Comparison of ENCODE assay signal across 8 mouse cellular contexts in genomic region chr11:4118081-4118921, GRCm38 (mm10). TPM values are rescaled to one million over a fixed set of nuclear protein-coding genes. Genes with fewer than 3 reads are reported as not detected.
DNase-seq lines count a peak whose midpoint lies in the region; ATAC-seq lines count a peak whose summit lies in the region.

No protein-coding gene starts in this region.

- H3K4me3 ChIP-seq in hindbrain, embryonic 14.5 days (replicated peaks; ENCODE audit: low read length): peak overlapping the region; percentile 51

- H3K9ac ChIP-seq in hindbrain, embryonic 14.5 days: peak overlapping the region; percentile 71

- H3K27me3 ChIP-seq in hindbrain, embryonic 14.5 days (ENCODE audit: control insufficient read depth, insufficient read depth, low read length): peaks cover 4% of the 10 kb centered on the region; the same call in 1 of the 2 replicates

- 2% methylated on average over 41 of the region's 41 CpGs for WGBS in hindbrain, embryonic 14.5 days

- peak; percentile 78 to 83 for DNase-seq in left cerebral cortex, adult 18-20 months (ENCODE audit: low spot score in 2 of 2)
- no peak for DNase-seq in left cerebral cortex, adult 11 months (ENCODE audit: low spot score)
- peak; percentile 78 to 80 for DNase-seq in cerebellum, postnatal 36 days
- peak; percentile 33 for DNase-seq in gastrocnemius, adult 18-20 months (ENCODE audit: low spot score)
- peak; percentile 78 for DNase-seq in hindbrain, embryonic 14.5 days (ENCODE audit: low spot score)
- peak; percentile 74 to 78 for DNase-seq in layer of hippocampus, postnatal 36 days
- peak; percentile 90 for DNase-seq in lung, postnatal 36 days
- peak; percentile 78 for DNase-seq in right cerebral cortex, postnatal 14 days

- H3K36me3 ChIP-seq in hindbrain, embryonic 14.5 days (replicated peaks; ENCODE audit: control insufficient read depth, insufficient read depth): no peaks in the 10 kb centered on the region

- peak; percentile 68 for ATAC-seq in hindbrain, embryonic 14.5 days (ENCODE audit: low FRiP score)

- peak overlapping the region; percentile 61; the same call in 1 of the 2 replicates for H3K27ac ChIP-seq in hindbrain, embryonic 14.5 days

- no peaks in the 10 kb centered on the region for H3K9me3 ChIP-seq in hindbrain, embryonic 14.5 days (ENCODE audit: control insufficient read depth, low read length)

- peak overlapping the region; percentile 90 for H3K4me2 ChIP-seq in hindbrain, embryonic 14.5 days (replicated peaks)

- peaks cover 16% of the 10 kb centered on the region for H3K4me1 ChIP-seq in hindbrain, embryonic 14.5 days (replicated peaks; ENCODE audit: control insufficient read depth, insufficient read depth, low read length)

RNA-seq across cellular contexts. Expression of gene Sec14l2, which starts 4.9 kb away (rescaled TPM):
- total RNA-seq in left cerebral cortex, adult 18-20 months (2021): 10 to 100 TPM; 39.6 to 40.9 TPM
- total RNA-seq in gastrocnemius, adult 18-20 months (2021): under 1 TPM; 0.09 to 0.33 TPM
- 3.6 and 4.1 TPM in 2 replicates for polyA plus RNA-seq in hindbrain, embryonic 14.5 days (2014; fragmentation: Nextera tagmentation; extraction: Ambion mirVana)
- total RNA-seq in layer of hippocampus, postnatal 36 days (2021): 10 to 100 TPM; 52.5 to 57.4 TPM

RNA-seq across cellular contexts. Expression of gene Rnf215, which starts 16.7 kb away (rescaled TPM):
- total RNA-seq in left cerebral cortex, adult 18-20 months (2021): 10 to 100 TPM; 27.1 to 30.8 TPM
- total RNA-seq in gastrocnemius, adult 18-20 months (2021): 1 to 10 TPM; 3.3 to 4.5 TPM
- 46.4 and 48.2 TPM in 2 replicates for polyA plus RNA-seq in hindbrain, embryonic 14.5 days (2014; fragmentation: Nextera tagmentation; extraction: Ambion mirVana)
- 10 to 100 TPM; 32.4 to 35.7 TPM for total RNA-seq in layer of hippocampus, postnatal 36 days (2021)

RNA-seq across cellular contexts. Expression of gene Mtfp1, which starts 23.1 kb away (rescaled TPM):
- total RNA-seq in left cerebral cortex, adult 18-20 months (2021): 10 to 100 TPM; 95.0 to 97.3 TPM
- total RNA-seq in gastrocnemius, adult 18-20 months (2021): 10 to 100 TPM; 39.2 to 51.4 TPM
- polyA plus RNA-seq in hindbrain, embryonic 14.5 days (2014; fragmentation: Nextera tagmentation; extraction: Ambion mirVana): 9.3 and 10.6 TPM in 2 replicates
- 100 to 1,000 TPM; 118 TPM for total RNA-seq in layer of hippocampus, postnatal 36 days (2021)

RNA-seq across cellular contexts. Expression of gene Ccdc157, which starts 41.8 kb away (rescaled TPM):
- 10 to 100 TPM; 16.6 to 17.6 TPM for total RNA-seq in left cerebral cortex, adult 18-20 months (2021)
- 1 to 10 TPM; 1.8 to 1.9 TPM for total RNA-seq in gastrocnemius, adult 18-20 months (2021)
- 6.3 and 7.3 TPM in 2 replicates for polyA plus RNA-seq in hindbrain, embryonic 14.5 days (2014; fragmentation: Nextera tagmentation; extraction: Ambion mirVana)
- 10 to 100 TPM; 10.1 to 12.0 TPM for total RNA-seq in layer of hippocampus, postnatal 36 days (2021)

RNA-seq across cellular contexts. Expression of gene Sf3a1, which starts 41.8 kb away (rescaled TPM):
- total RNA-seq in left cerebral cortex, adult 18-20 months (2021): 10 to 100 TPM; 73.1 to 74.1 TPM
- 10 to 100 TPM; 15.0 to 18.6 TPM for total RNA-seq in gastrocnemius, adult 18-20 months (2021)
- polyA plus RNA-seq in hindbrain, embryonic 14.5 days (2014; fragmentation: Nextera tagmentation; extraction: Ambion mirVana): 49.3 and 54.7 TPM in 2 replicates
- 10 to 100 TPM; 74.8 to 76.3 TPM for total RNA-seq in layer of hippocampus, postnatal 36 days (2021)

Comparison
In these comparisons a context has a peak if more than half of its experiments do, and no peak if none do; other contexts are left out.
1. RNA of gene Sec14l2, which starts 4.9 kb away (total RNA-seq): 52.5 to 57.4 TPM in layer of hippocampus, postnatal 36 days and 39.6 to 40.9 TPM in left cerebral cortex, adult 18-20 months; 0.09 to 0.33 TPM in gastrocnemius, adult 18-20 months; every median in the first group is over 10 times any median in the second.
2. RNA of gene Rnf215, which starts 16.7 kb away (total RNA-seq): 32.4 to 35.7 TPM in layer of hippocampus, postnatal 36 days and 27.1 to 30.8 TPM in left cerebral cortex, adult 18-20 months; 3.3 to 4.5 TPM in gastrocnemius, adult 18-20 months; every median in the first group is over 4 times any median in the second.